Mouse (Mus musculus): Measurements from ENCODE around the gene 4930550L24Rik. TPM values are rescaled to one million over a fixed set of nuclear protein-coding genes. Genes with fewer than 3 reads are reported as not detected.

4930550L24Rik gene
- polyA plus RNA-seq (2015; fragmentation: Nextera tagmentation; extraction: Ambion mirVana): not detected in 2 replicates

GRCm38 (mm10) chrX:58909060-58909459 is at the start of gene 4930550L24Rik:
TSS of gene 4930550L24Rik (plus strand) at chrX:58909360.
- ATAC-seq (ENCODE audit: insufficient number of reproducible peaks, insufficient read depth, low FRiP score, low TSS enrichment, low read depth): no peak

GRCm38 (mm10) chrX:58900753-58901152 is 8.4 kb upstream of the 4930550L24Rik start:
- H3K36me3 ChIP-seq: no peaks in the 10 kb centered on the region
- H3K9ac ChIP-seq: no peak overlapping the region
- H3K27ac ChIP-seq: no peak overlapping the region
- no peaks in the 10 kb centered on the region for H3K4me1 ChIP-seq
- no peak for ATAC-seq (ENCODE audit: insufficient number of reproducible peaks, insufficient read depth, low FRiP score, low TSS enrichment, low read depth)
- no peaks in the 10 kb centered on the region for H3K27me3 ChIP-seq
- H3K4me2 ChIP-seq: no peak overlapping the region
- 83% methylated on average over 1 of the region's 1 CpGs for WGBS
- no peaks in the 10 kb centered on the region for H3K9me3 ChIP-seq
- no peak overlapping the region for H3K4me3 ChIP-seq

More at GRCm38 (mm10) chrX:58909060-58909459, at the start of gene 4930550L24Rik:
- 77% methylated on average over 2 of the region's 2 CpGs for WGBS
- Histone ChIP-seq H3K4me3 (no peak within 1 kb of the TSS), H3K9ac (no peak within 1 kb of the TSS), H3K9me3 (no peaks in the 10 kb centered on the region), H3K27ac (no peak within 1 kb of the TSS), H3K27me3 (no peaks in the 10 kb centered on the region), H3K4me1 (no peaks in the 10 kb centered on the region), H3K36me3 (no peaks in the 10 kb centered on the region), H3K4me2 (no peak within 1 kb of the TSS)

- no peak overlapping the region for H3K27ac ChIP-seq
- no peaks in the 10 kb centered on the region for H3K36me3 ChIP-seq
- ATAC-seq (ENCODE audit: insufficient number of reproducible peaks, insufficient read depth, low FRiP score, low TSS enrichment, low read depth): no peak
- no peaks in the 10 kb centered on the region for H3K9me3 ChIP-seq
- H3K4me2 ChIP-seq: no peak overlapping the region
- no peaks in the 10 kb centered on the region for H3K27me3 ChIP-seq
- H3K4me3 ChIP-seq: no peak overlapping the region
- 80% methylated on average over 2 of the region's 2 CpGs for WGBS
- no peaks in the 10 kb centered on the region for H3K4me1 ChIP-seq
- no peak overlapping the region for H3K9ac ChIP-seq
These were observed 58.8 kb downstream of the 4930550L24Rik start for GRCm38 (mm10) chrX:58967969-58968368.

Measured in embryonic facial prominence, embryonic 13.5 days (tissue).